Mouse (Mus musculus) MEL (cell line): ENCODE data around the gene Gm10135. TPM values are rescaled to one million over a fixed set of nuclear protein-coding genes. Genes with fewer than 3 reads are reported as not detected.
A peak's percentile ranks its signal among the peaks of the same experiment; 100 is the strongest.

Source experiments
- DNase-seq: peaks from one replicate; pipeline ENCODE4 v3.0.0; 2011; ENCODE audit warnings: low read depth, low spot score
- H3K27ac ChIP-seq: 2 replicates; pipeline ENCODE4 v1.5.1; 2012; ENCODE audit warnings: low read depth, mild to moderate bottlenecking, control low read depth, low read length, moderate library complexity; ENCODE audit not compliant: control insufficient read depth
- H3K27me3 ChIP-seq, 2 experiments: fragments of 150-350 bp in 1 of 2; sonication (generic) in 1 of 2; 2 replicates each; pipeline ENCODE4 v1.6.1; 2012; ENCODE audit warnings: low read length in 2 of 2, mild to moderate bottlenecking in 2 of 2, improper control_type of control experiment in 1 of 2, moderate library complexity in 1 of 2; ENCODE audit not compliant: insufficient read depth in 2 of 2, control insufficient read depth in 1 of 2
- H3K36me3 ChIP-seq, 2 experiments: 2 replicates each; pipeline ENCODE4 v1.6.1; 2012 to 2014; ENCODE audit warnings: low read length in 2 of 2, improper control_type of control experiment in 1 of 2, inconsistent platforms in 1 of 2, mild to moderate bottlenecking in 1 of 2; ENCODE audit not compliant: insufficient read depth in 2 of 2, control insufficient read depth in 1 of 2
- H3K4me1 ChIP-seq, 2 experiments: fragments of 150-350 bp in 1 of 2; sonication (generic) in 1 of 2; 2 replicates each; pipeline ENCODE4 v1.6.1; 2012; ENCODE audit warnings: low read length in 2 of 2, improper control_type of control experiment in 1 of 2, mild to moderate bottlenecking in 1 of 2; ENCODE audit not compliant: insufficient read depth in 2 of 2, control insufficient read depth in 1 of 2
- H3K4me3 ChIP-seq, 2 experiments: fragments of 150-350 bp in 1 of 2; sonication (generic) in 1 of 2; 2 replicates each; pipeline ENCODE4 v1.5.1; 2012; ENCODE audit warnings: low read depth in 2 of 2, low read length in 2 of 2, mild to moderate bottlenecking in 2 of 2, moderate library complexity in 2 of 2, control low read depth in 1 of 2, improper control_type of control experiment in 1 of 2; ENCODE audit not compliant: control insufficient read depth in 1 of 2, insufficient read depth in 1 of 2
- H3K79me2 ChIP-seq: 2 replicates; pipeline ENCODE4 v1.6.1; 2012; ENCODE audit warnings: mild to moderate bottlenecking, low read length, moderate library complexity; ENCODE audit not compliant: control insufficient read depth, poor library complexity, insufficient read depth
- H3K9ac ChIP-seq: 2 replicates; pipeline ENCODE4 v1.6.1; 2012; ENCODE audit warnings: low read depth, mild to moderate bottlenecking, control low read depth, low read length, moderate library complexity; ENCODE audit not compliant: control insufficient read depth, poor library complexity, severe bottlenecking
- H3K9me3 ChIP-seq: fragments of 150-350 bp; sonication (generic); replicated peaks from 2 replicates; pipeline ENCODE4 v1.6.1; 2012; ENCODE audit warnings: mild to moderate bottlenecking, low read length, improper control_type of control experiment, moderate library complexity; ENCODE audit not compliant: insufficient read depth
- BHLHE40 ChIP-seq: IDR thresholded peaks from 2 replicates; pipeline ENCODE4 v1.6.1; 2012; ENCODE audit warnings: low read depth, mild to moderate bottlenecking, inconsistent platforms, low read length, improper control_type of control experiment, borderline replicate concordance
- CHD1 ChIP-seq: IDR thresholded peaks from 2 replicates; pipeline ENCODE4 v1.6.1; 2012; ENCODE audit warnings: low read depth, mild to moderate bottlenecking, inconsistent platforms, low read length, improper control_type of control experiment
- CTCF ChIP-seq, 3 experiments: IDR thresholded peaks in 2 of 3; conservative IDR thresholded peaks in 1 of 3; 2 replicates each; pipeline ENCODE4 v1.5.1; 2011 to 2012; ENCODE audit warnings: low read length in 3 of 3, low read depth in 2 of 3, mild to moderate bottlenecking in 2 of 3, improper control_type of control experiment in 1 of 3, inconsistent platforms in 1 of 3, mixed read lengths in 1 of 3, moderate library complexity in 1 of 3; ENCODE audit not compliant: control insufficient read depth in 1 of 3, insufficient read depth in 1 of 3, poor library complexity in 1 of 3, severe bottlenecking in 1 of 3
- EP300 ChIP-seq, 2 experiments: IDR thresholded peaks; 2 replicates each; pipeline ENCODE4 v1.6.1; 2011; ENCODE audit warnings: improper control_type of control experiment in 2 of 2, low read length in 2 of 2, low read depth in 1 of 2, mild to moderate bottlenecking in 1 of 2
- ETS1 ChIP-seq: IDR thresholded peaks from 2 replicates; pipeline ENCODE4 v1.6.1; 2012; ENCODE audit warnings: low read depth, mild to moderate bottlenecking, inconsistent platforms, low read length, improper control_type of control experiment, moderate library complexity
- GATA1 ChIP-seq: IDR thresholded peaks from 2 replicates; pipeline ENCODE4 v1.6.1; 2011; ENCODE audit warnings: low read depth, low read length, improper control_type of control experiment
- KAT2A ChIP-seq: conservative IDR thresholded peaks from 2 replicates; pipeline ENCODE4 v1.6.1; 2012; ENCODE audit warnings: low read depth, low read length, improper control_type of control experiment, inconsistent platforms
- MAX ChIP-seq: IDR thresholded peaks from 2 replicates; pipeline ENCODE4 v1.6.1; 2011; ENCODE audit warnings: low read length, improper control_type of control experiment
- MAZ ChIP-seq: IDR thresholded peaks from 2 replicates; pipeline ENCODE4 v1.6.1; 2012; ENCODE audit warnings: low read depth, mild to moderate bottlenecking, inconsistent platforms, low read length, improper control_type of control experiment
- MXI1 ChIP-seq: IDR thresholded peaks from 2 replicates; pipeline ENCODE4 v1.6.1; 2011; ENCODE audit warnings: mild to moderate bottlenecking, low read depth, low read length, improper control_type of control experiment
- MYC ChIP-seq: IDR thresholded peaks from 2 replicates; pipeline ENCODE4 v1.6.1; 2011; ENCODE audit warnings: low read depth, mild to moderate bottlenecking, low read length, improper control_type of control experiment, moderate library complexity
- NELFE ChIP-seq: IDR thresholded peaks from 2 replicates; pipeline ENCODE4 v1.6.1; 2011; ENCODE audit warnings: low read depth, low read length, improper control_type of control experiment
- POLR2AphosphoS2 ChIP-seq: IDR thresholded peaks from 2 replicates; pipeline ENCODE4 v1.6.1; 2011; ENCODE audit warnings: low read length, improper control_type of control experiment
- POLR2AphosphoS5 ChIP-seq: IDR thresholded peaks from 2 replicates; pipeline ENCODE4 v1.6.1; 2012; ENCODE audit warnings: low read depth, borderline replicate concordance, mild to moderate bottlenecking, inconsistent platforms, low read length, moderate library complexity, mixed read lengths
- RAD21 ChIP-seq: IDR thresholded peaks from 2 replicates; pipeline ENCODE4 v1.6.1; 2011; ENCODE audit warnings: mild to moderate bottlenecking, low read depth, low read length, improper control_type of control experiment
- RCOR1 ChIP-seq: IDR thresholded peaks from 2 replicates; pipeline ENCODE4 v1.6.1; 2012; ENCODE audit warnings: low read depth, mild to moderate bottlenecking, inconsistent platforms, low read length, improper control_type of control experiment
- SIN3A ChIP-seq: IDR thresholded peaks from 2 replicates; pipeline ENCODE4 v1.6.1; 2012; ENCODE audit warnings: low read length, improper control_type of control experiment, inconsistent platforms
- SMC3 ChIP-seq: IDR thresholded peaks from 2 replicates; pipeline ENCODE4 v1.6.1; 2011; ENCODE audit warnings: low read depth, low read length, improper control_type of control experiment
- TBP ChIP-seq: IDR thresholded peaks from 2 replicates; pipeline ENCODE4 v1.8.0; 2011; ENCODE audit warnings: low read depth, low read length, improper control_type of control experiment
- TCF12 ChIP-seq: IDR thresholded peaks from 2 replicates; pipeline ENCODE4 v1.6.1; 2014; ENCODE audit warnings: low read depth, mild to moderate bottlenecking, inconsistent platforms, low read length, improper control_type of control experiment, moderate library complexity
- USF1 ChIP-seq: IDR thresholded peaks from 2 replicates; pipeline ENCODE4 v1.6.1; 2014; ENCODE audit warnings: low read depth, mild to moderate bottlenecking, inconsistent platforms, low read length, improper control_type of control experiment, moderate library complexity
- ZKSCAN1 ChIP-seq: IDR thresholded peaks from 2 replicates; pipeline ENCODE4 v1.6.1; 2012; ENCODE audit warnings: low read depth, mild to moderate bottlenecking, inconsistent platforms, low read length, improper control_type of control experiment, moderate library complexity
- polyA plus RNA-seq, 2 experiments: library from polyadenylated mRNA; stranded (reverse) in 1 of 2; unstranded in 1 of 2; fragments of >175 nt in 1 of 2; fragments of >200 nt in 1 of 2; gene quantifications; 2 replicates each; pipeline versions ENCODE4 v1.2.1 to v1.2.4; 2012; ENCODE audit warnings: low replicate concordance in 2 of 2, low read depth in 1 of 2; ENCODE audit not compliant: insufficient read length in 2 of 2, insufficient read depth in 1 of 2, missing spikeins in 1 of 2
- total RNA-seq: library from RNA; depleted of rRNA; stranded (reverse); fragments of 300-350 nt; gene quantifications from 2 replicates; pipeline ENCODE4 v1.2.3, GENCODE M21; 2012

Gm10135 gene
- total and polyA plus RNA-seq, 3 experiments, result 1.5 to 6.0 TPM; not detected in 1

DNA sequence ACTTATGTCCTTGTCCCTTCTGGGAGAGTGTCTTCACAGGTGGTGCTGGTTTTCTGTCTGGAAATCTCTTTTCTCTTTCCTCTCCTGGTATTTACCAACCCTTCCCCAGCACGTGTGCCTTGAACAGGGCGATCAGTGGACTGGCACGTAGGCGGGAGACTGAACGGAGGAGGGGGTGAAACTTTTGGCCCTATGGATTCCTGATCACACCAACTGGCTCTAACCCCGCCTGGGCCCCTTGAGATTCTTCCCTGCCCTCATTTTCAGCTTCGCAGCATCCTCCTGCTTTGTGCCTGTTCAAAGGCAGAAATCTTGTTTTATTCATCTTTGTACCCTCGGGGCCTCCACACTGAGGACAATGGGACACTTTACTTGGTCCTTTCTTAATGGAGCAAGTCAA lies 19.9 kb upstream of the Gm10135 start:
- Histone ChIP-seq H3K36me3 (peaks cover 0 to 9% of the 10 kb centered on the region in 2 experiments; a peak in 2 of 4 replicates), H3K79me2 (no peaks in the 10 kb centered on the region), H3K27me3 (no peaks in the 10 kb centered on the region), H3K4me3 (no peak overlapping the region), H3K9ac (no peak overlapping the region), H3K9me3 (no peaks in the 10 kb centered on the region), H3K4me1 (peaks cover 0 to 9% of the 10 kb centered on the region in 2 experiments; a peak in 2 of 4 replicates), H3K27ac (no peak overlapping the region)
- TF ChIP-seq ZKSCAN1 (no peak), MYC (no peak), SMC3 (no peak), MXI1 (no peak)
- DNase-seq, result no peak

DNA sequence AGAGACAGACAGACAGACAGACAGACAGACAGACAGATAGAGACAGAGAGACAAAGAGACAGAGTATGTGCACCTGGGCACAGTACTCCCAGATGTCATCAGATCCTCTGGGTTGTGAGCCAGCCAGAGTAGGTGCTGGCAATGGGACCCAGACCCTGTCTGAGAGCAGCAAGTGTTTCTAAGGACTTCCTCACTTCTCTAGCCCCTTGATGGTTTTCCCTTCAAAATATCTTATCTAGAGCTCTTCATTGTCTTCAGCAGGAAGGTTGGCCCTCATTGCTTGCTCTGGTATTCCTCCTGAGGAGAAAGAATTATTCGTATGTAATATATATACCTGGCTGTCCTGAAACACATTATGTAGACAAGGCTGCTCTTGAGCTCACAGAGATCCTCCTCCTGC lies 18.0 kb upstream of the Gm10135 start:
- H3K9me3 ChIP-seq, result no peaks in the 10 kb centered on the region
- H3K9ac ChIP-seq, result no peak overlapping the region
- no peak overlapping the region for H3K4me3 ChIP-seq
- peaks cover 0 to 9% of the 10 kb centered on the region in 2 experiments; a peak in 2 of 4 replicates for H3K4me1 ChIP-seq
- no peaks in the 10 kb centered on the region for H3K27me3 ChIP-seq
- peak; percentile 75 for DNase-seq
- no peaks in the 10 kb centered on the region for H3K79me2 ChIP-seq
- H3K27ac ChIP-seq, result no peak overlapping the region
- no peak for TF ChIP-seq POLR2AphosphoS5
- no peak for TF ChIP-seq USF1
- TF ChIP-seq CTCF (IDR thresholded peaks at IDR 0.05 in 2 of 3, conservative IDR thresholded peaks at IDR 0.05 in 1 of 3; ENCODE audit: control insufficient read depth in 1 of 3, insufficient read depth in 1 of 3, low read depth in 2 of 3, low read length in 3 of 3, poor library complexity in 1 of 3, severe bottlenecking in 1 of 3), result no peak
- peak in 1 of 2 experiments; percentile 59; a peak in 2 of 4 replicates for TF ChIP-seq EP300 (IDR thresholded peaks at IDR 0.05; ENCODE audit: low read depth in 1 of 2, low read length in 2 of 2)
- TF ChIP-seq MAZ, result no peak
- TF ChIP-seq BHLHE40, result no peak
- peak; percentile 63 for TF ChIP-seq GATA1
- TF ChIP-seq SMC3, result peak; percentile 12; the same call in 1 of the 2 replicates
- no peak for TF ChIP-seq MAX
- no peak for TF ChIP-seq TBP
- TF ChIP-seq RCOR1, result peak; percentile 38; the same call in 1 of the 2 replicates
- no peak for TF ChIP-seq KAT2A
- TF ChIP-seq CHD1, result no peak
- peak; percentile 37; the same call in 1 of the 2 replicates for TF ChIP-seq TCF12
- TF ChIP-seq POLR2AphosphoS2, result no peak
- no peak for TF ChIP-seq RAD21
- TF ChIP-seq SIN3A, result no peak
- no peak for TF ChIP-seq NELFE
- no peak for TF ChIP-seq ETS1
- peaks cover 0 to 7% of the 10 kb centered on the region in 2 experiments; a peak in 2 of 4 replicates for H3K36me3 ChIP-seq
